Mouse (Mus musculus) liver, embryonic 13.5 days (tissue): Measurements from ENCODE around the gene Il21r. TPM values are rescaled to one million over a fixed set of nuclear protein-coding genes. Genes with fewer than 3 reads are reported as not detected.

Experiments
- ATAC-seq: fragments of 200-750 bp; cut with Nextera tagmentation; 2 replicates; pipeline ENCODE4 v1.8.0; 2017; ENCODE audit warnings: low read depth, mild to moderate bottlenecking, moderate number of reproducible peaks, moderate library complexity
- DNase-seq: peaks from one replicate; pipeline ENCODE4 v3.0.0; 2022
- H3K27ac ChIP-seq: fragments of 300-500 bp; sonication (generic); 2 replicates; pipeline ENCODE4 v1.5.1; 2015; ENCODE audit warnings: moderate library complexity, mild to moderate bottlenecking, inconsistent platforms
- H3K27me3 ChIP-seq: fragments of 300-500 bp; sonication (generic); 2 replicates; pipeline ENCODE4 v1.6.1; 2015; ENCODE audit warnings: mild to moderate bottlenecking, inconsistent platforms
- H3K36me3 ChIP-seq: fragments of 300-500 bp; sonication (generic); 2 replicates; pipeline ENCODE4 v1.6.1; 2015; ENCODE audit warnings: mild to moderate bottlenecking, inconsistent platforms
- H3K4me1 ChIP-seq: fragments of 300-500 bp; sonication (generic); replicated peaks from 2 replicates; pipeline ENCODE4 v1.6.1; 2015; ENCODE audit warnings: inconsistent platforms
- H3K4me2 ChIP-seq: fragments of 300-500 bp; sonication (generic); 2 replicates; pipeline ENCODE4 v1.6.1; 2015; ENCODE audit warnings: inconsistent platforms, mild to moderate bottlenecking, moderate library complexity
- H3K4me3 ChIP-seq: fragments of 300-500 bp; sonication (generic); replicated peaks from 2 replicates; pipeline ENCODE4 v1.5.1; 2015; ENCODE audit warnings: mild to moderate bottlenecking, inconsistent platforms
- H3K9ac ChIP-seq: fragments of 300-500 bp; sonication (generic); 2 replicates; pipeline ENCODE4 v1.6.1; 2015; ENCODE audit warnings: mild to moderate bottlenecking, inconsistent platforms
- H3K9me3 ChIP-seq: fragments of 300-500 bp; sonication (generic); replicated peaks from 2 replicates; pipeline ENCODE4 v1.6.1; 2016; ENCODE audit warnings: inconsistent platforms
- WGBS: fragments of 180-500 bp; shearing (Covaris S2); methylation state at CpG from one replicate; pipeline ENCODE4 v1.1.7; 2015; ENCODE audit not compliant: insufficient replicate concordance; 5-methylcytosine and 5-hydroxymethylcytosine counted together
- polyA plus RNA-seq: library from polyadenylated mRNA; unstranded; fragments of >200 nt; fragmentation: Nextera tagmentation; extraction: Ambion mirVana; gene quantifications from 2 replicates; pipeline ENCODE4 v1.2.1, GENCODE M21; 2015

Gene Il21r
- polyA plus RNA-seq, 1 experiment from 2014 or later: 1.1 TPM

DNA sequence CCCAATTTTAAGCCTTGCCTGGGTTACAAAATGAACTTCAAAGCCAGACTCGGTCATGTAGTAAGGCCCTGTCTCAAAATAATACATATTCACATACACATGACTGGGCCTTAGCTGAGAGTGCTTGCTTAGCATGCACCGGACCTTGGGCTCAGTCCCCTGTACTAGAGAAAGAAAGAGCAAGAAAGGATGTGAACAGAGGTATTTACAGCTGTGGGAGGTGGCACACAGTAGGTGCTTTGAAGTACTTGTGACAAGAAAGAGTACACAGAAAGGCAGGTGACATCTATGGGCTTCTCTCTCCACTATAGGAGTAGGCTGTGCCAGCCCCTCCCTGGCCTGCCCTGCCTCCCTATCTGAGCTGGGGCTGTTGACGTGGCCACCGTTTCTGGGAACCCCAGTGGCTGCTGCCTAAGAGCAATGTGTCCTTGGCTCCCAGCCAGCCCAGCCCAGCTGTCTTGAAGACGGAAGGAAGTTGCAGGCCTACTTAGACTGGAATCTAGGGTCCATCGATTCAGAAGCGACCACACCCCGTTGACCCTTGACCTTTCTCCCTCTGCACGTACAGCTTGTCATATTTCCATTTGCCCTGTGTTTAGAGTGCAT, 42.0 kb upstream of the Il21r start:
- H3K9ac ChIP-seq: no peak overlapping the region
- DNase-seq: peak; percentile 50
- whole genome bisulfite sequencing: 41% methylated on average over 9 of the region's 9 CpGs

DNA sequence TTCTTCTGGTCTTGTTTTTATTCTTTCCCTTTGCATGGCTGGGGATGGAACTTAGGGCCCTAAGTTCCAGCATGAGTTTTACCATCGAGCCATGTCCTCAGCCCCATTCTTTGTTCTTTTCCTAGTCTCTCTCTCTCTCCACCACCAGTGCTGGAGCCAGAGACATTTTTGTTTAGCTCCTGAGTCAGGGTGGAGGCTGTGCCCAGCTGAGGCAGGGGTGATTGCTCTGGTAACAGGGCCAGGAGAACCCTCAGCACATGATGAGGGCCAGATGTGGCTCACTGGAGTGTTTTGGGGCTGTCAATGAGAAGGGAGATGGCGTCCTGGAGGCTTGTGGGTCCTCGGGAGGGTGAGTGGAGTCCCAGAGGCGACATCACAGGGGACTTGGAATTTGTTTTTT, 40.8 kb upstream of the Il21r start:
- Histone ChIP-seq H3K9me3 (no peaks in the 10 kb centered on the region), H3K4me1 (peaks cover 36% of the 10 kb centered on the region), H3K27me3 (no peaks in the 10 kb centered on the region), H3K9ac (no peak overlapping the region), H3K27ac (no peak overlapping the region), H3K36me3 (peaks cover 4% of the 10 kb centered on the region; the same call in 1 of the 2 replicates), H3K4me2 (no peak overlapping the region), H3K4me3 (no peak overlapping the region)
- WGBS: 67% methylated on average over 4 of the region's 4 CpGs
- no peak for ATAC-seq
- DNase-seq: no peak

More for the DNA sequence above, 42.0 kb upstream of the Il21r start:
- no peaks in the 10 kb centered on the region for H3K27me3 ChIP-seq
- H3K36me3 ChIP-seq: no peaks in the 10 kb centered on the region
- H3K4me1 ChIP-seq: peaks cover 48% of the 10 kb centered on the region
- no peaks in the 10 kb centered on the region for H3K9me3 ChIP-seq
- ATAC-seq: peak; percentile 72
- no peak overlapping the region for H3K27ac ChIP-seq
- no peak overlapping the region for H3K4me2 ChIP-seq
- no peak overlapping the region for H3K4me3 ChIP-seq

DNA sequence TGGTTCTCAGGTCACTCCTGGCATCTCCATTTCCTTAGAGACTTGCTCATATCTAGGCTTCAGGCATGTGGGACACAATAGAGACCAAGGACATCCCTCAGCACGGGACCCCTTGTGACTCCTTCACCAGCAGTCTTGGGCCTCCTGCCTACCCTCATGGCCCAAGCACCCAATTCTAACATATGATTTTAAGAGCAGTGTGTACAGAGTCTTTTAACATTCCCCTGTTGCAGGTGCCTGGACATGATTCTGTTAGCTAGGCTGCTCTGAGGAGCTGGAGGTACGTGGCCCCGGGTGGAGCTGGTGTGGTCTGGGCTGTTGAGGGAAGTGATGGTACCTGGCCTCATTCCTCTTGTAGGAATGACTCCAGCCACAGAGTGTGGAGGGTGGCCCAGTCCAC, 40.1 kb upstream of the Il21r start:
- ATAC-seq: no peak
- no peak for DNase-seq
- H3K36me3 ChIP-seq: peaks cover 8% of the 10 kb centered on the region; the same call in 1 of the 2 replicates
- no peaks in the 10 kb centered on the region for H3K27me3 ChIP-seq
- H3K9me3 ChIP-seq: no peaks in the 10 kb centered on the region
- 66% methylated on average over 3 of the region's 3 CpGs for WGBS
- H3K4me3 ChIP-seq: no peak overlapping the region
- peaks cover 32% of the 10 kb centered on the region for H3K4me1 ChIP-seq
- 0 out of 2 replicates have a peak overlapping the region, but pooled peaks have one; percentile 7 for H3K9ac ChIP-seq
- H3K27ac ChIP-seq: no peak overlapping the region; the same call in 1 of the 2 replicates
- H3K4me2 ChIP-seq: no peak overlapping the region

DNA sequence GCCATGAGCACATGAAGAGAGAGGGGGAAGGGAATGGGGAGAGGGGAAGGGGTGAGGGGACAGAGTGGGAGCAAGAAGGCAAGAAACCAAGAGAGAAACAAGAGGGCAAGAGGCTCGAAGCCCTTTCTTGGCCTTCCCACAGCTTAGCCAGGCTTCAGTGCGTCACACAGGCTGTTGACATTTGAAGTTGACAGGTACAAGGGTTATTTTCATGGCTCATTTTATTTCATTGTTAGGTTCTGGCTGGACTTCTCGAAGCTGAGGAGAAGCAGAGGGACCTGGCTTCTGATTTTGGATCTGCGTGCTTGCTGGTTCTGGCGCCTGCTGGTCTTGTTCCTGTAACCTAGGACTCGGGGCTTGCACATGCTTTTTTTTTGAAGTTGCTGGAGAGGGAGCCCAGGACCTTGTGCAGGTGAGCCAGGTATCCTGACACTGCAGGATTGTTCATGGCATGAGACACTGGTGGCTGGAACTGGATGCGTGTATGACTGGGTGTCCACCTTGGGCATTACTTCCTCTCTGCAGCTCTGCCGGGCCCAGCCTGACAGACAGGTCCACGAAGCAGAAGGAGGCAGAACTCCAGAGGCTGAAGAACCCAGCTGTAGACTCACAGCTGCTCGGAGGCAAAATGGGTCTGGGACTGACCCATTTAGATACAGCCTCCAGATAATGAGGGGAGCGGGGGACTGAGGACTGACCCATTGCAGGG, 38.8 kb upstream of the Il21r start:
- no peak overlapping the region for H3K9ac ChIP-seq
- peaks cover 32% of the 10 kb centered on the region for H3K4me1 ChIP-seq
- ATAC-seq (no peak), DNase-seq (no peak)
- H3K4me3 ChIP-seq: no peak overlapping the region
- WGBS: 62% methylated on average over 11 of the region's 11 CpGs
- no peaks in the 10 kb centered on the region for H3K27me3 ChIP-seq
- peaks cover 11% of the 10 kb centered on the region; the same call in 1 of the 2 replicates for H3K36me3 ChIP-seq
- H3K4me2 ChIP-seq: no peak overlapping the region
- H3K27ac ChIP-seq: no peak overlapping the region
- H3K9me3 ChIP-seq: no peaks in the 10 kb centered on the region

DNA sequence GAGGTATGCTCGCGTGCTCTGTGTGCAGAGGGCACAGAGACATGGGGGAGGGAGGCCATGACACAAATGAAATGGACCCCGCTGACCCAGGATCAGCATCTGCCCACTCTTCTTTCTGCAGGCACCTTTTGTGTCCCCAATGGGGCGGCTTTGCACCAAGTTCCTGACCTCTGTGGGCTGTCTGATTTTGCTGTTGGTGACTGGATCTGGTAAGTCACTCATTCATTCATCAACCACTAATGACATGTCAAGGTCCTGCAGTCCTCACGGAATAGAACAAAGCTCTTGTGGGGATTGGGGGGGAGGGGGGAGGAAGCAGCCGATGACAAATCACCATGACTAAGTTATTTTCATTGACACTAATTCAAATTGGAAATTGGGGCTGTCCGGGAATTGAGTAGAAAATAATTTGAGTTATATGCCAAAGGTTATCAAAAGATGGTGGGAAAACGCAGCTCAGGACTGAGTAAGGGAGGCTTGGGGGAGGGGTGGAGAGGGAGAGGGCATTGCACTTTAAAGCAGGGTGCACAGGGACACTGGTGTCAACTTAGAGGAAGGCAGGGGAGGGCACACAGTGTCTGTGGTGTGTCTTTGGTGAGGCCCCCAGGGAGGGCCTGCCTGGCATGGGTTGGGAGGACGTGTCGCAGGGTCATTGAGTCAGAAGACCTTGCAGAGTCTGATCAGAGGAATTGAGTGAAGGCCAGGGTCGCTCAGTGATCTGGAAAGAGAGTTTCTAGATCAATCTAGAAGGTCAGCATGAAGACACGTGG, 37.5 kb upstream of the Il21r start:
- H3K4me3 ChIP-seq: no peak overlapping the region
- H3K9ac ChIP-seq: no peak overlapping the region
- H3K36me3 ChIP-seq: peaks cover 23% of the 10 kb centered on the region; the same call in 1 of the 2 replicates
- no peak for ATAC-seq
- H3K27ac ChIP-seq: no peak overlapping the region
- H3K4me2 ChIP-seq: no peak overlapping the region
- no peaks in the 10 kb centered on the region for H3K27me3 ChIP-seq
- WGBS: 71% methylated on average over 12 of the region's 12 CpGs
- no peak for DNase-seq
- H3K9me3 ChIP-seq: no peaks in the 10 kb centered on the region
- peaks cover 20% of the 10 kb centered on the region for H3K4me1 ChIP-seq

DNA sequence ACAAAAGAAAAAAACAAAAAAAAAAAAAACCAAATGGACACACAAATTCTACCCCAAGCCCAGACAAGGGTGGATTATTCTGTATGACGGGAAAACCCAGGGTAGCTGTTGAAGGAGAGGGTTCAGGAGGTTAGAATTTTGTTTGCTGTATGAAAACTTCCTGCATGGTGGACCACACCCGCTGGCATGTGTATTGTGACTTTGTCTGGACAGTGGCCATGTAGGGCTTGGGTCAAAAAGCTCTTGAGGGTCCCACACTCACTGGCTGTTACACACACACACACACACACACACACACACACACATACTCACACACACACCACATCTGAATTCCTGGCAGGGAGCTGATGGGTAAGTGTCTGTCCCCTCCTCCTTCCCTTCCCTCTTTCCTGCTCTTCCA, 36.8 kb upstream of the Il21r start:
- ATAC-seq (no peak), DNase-seq (no peak)
- 68% methylated on average over 2 of the region's 2 CpGs for WGBS
- H3K27me3 ChIP-seq: no peaks in the 10 kb centered on the region
- H3K4me3 ChIP-seq: no peak overlapping the region
- no peak overlapping the region for H3K27ac ChIP-seq
- no peaks in the 10 kb centered on the region for H3K9me3 ChIP-seq
- H3K9ac ChIP-seq: no peak overlapping the region
- H3K36me3 ChIP-seq: peaks cover 23% of the 10 kb centered on the region; the same call in 1 of the 2 replicates
- no peak overlapping the region for H3K4me2 ChIP-seq
- H3K4me1 ChIP-seq: peaks cover 13% of the 10 kb centered on the region

DNA sequence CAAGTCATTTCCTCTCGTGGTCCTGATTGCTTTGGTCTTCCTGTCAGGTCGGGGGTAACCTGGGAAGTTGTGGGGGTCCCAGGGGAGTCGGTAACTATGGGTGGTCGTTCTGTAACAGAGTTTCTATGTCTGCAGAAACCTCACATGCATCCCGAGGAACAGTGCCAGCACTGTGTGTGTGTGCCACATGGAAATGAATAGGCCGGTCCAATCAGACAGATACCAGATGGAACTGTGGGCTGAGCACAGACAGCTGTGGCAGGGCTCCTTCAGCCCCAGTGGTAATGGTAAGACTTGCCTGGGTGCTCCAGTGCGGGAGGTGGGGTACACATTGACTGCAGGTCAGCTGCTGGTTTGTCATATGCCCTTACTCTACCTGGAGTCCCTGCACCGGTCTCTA, 34.3 kb upstream of the Il21r start:
- no peak overlapping the region for H3K4me2 ChIP-seq
- ATAC-seq (no peak), DNase-seq (no peak)
- no peak overlapping the region for H3K4me3 ChIP-seq
- H3K27ac ChIP-seq: no peak overlapping the region
- H3K36me3 ChIP-seq: peaks cover 23% of the 10 kb centered on the region; the same call in 1 of the 2 replicates
- H3K9ac ChIP-seq: no peak overlapping the region
- WGBS: 70% methylated on average over 8 of the region's 8 CpGs
- no peaks in the 10 kb centered on the region for H3K9me3 ChIP-seq
- peaks cover 15% of the 10 kb centered on the region for H3K4me1 ChIP-seq
- H3K27me3 ChIP-seq: no peaks in the 10 kb centered on the region

DNA sequence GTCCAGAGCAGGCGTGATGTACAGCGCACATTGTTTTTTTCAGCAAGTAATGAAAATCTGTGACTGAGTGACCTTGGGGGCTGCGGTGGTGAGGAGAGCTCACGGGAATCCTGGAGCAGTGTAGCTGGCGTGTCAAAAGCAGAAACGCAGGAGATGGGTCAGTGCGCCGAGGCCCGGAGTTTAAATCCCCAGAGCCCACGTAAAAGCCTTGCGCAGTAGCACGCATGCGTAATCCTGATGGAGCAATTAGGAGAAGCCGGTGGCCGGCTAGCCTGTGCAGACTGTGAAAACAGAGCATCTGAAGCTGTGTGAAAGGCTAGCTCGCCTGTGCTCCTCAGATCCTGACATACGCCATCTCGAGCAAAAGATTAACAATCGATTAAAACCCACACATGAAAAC, 31.3 kb upstream of the Il21r start:
- H3K9ac ChIP-seq: no peak overlapping the region
- no peak overlapping the region for H3K4me2 ChIP-seq
- peaks cover 23% of the 10 kb centered on the region for H3K4me1 ChIP-seq
- 81% methylated on average over 19 of the region's 19 CpGs for WGBS
- no peaks in the 10 kb centered on the region for H3K9me3 ChIP-seq
- H3K4me3 ChIP-seq: no peak overlapping the region
- DNase-seq: no peak
- no peak overlapping the region for H3K27ac ChIP-seq
- H3K27me3 ChIP-seq: no peaks in the 10 kb centered on the region
- no peak for ATAC-seq
- H3K36me3 ChIP-seq: peaks cover 34% of the 10 kb centered on the region

DNA sequence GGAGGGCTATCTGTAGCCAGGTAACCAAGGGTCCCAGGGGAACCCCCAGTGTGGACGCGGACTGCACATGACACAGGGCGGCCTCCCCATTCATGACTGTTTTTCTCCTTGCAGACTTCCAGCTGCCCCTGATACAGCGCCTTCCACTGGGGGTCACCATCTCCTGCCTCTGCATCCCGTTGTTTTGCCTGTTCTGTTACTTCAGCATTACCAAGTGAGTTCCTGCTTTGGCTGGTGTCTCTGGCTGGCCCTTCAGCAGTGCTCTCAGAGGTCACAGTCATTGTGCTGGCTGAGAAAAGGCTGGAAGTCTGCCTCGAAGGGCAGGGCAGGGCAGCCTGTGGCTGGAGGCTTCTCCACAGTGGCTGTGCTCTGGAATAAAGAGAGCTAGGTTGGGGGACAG, 30.5 kb upstream of the Il21r start:
- Histone ChIP-seq H3K9me3 (no peaks in the 10 kb centered on the region), H3K4me2 (no peak overlapping the region), H3K27me3 (no peaks in the 10 kb centered on the region), H3K27ac (no peak overlapping the region), H3K4me3 (no peak overlapping the region), H3K36me3 (peaks cover 27% of the 10 kb centered on the region), H3K9ac (no peak overlapping the region), H3K4me1 (peaks cover 31% of the 10 kb centered on the region)
- WGBS: 74% methylated on average over 6 of the region's 6 CpGs
- ATAC-seq (no peak), DNase-seq (no peak)

DNA sequence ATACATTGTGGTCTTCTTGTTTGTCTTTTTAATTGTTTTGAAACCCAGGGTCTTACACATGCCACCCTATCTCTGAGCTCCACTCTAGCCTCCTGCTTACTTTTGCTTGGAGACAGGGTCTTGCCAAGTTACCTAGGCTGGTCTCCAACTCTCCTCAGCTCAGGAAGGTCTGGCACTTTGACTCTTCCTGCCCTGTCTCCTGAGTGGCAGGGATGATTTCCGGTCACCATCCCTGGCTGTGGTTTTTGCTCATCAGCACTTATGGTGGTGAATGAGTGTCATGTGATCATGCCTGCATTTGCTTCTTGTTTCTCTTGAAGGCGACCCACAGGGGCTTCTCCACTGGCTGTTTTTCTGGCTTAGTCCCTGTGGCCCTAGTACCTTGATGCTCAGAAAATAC, 29.4 kb upstream of the Il21r start:
- WGBS: 57% methylated on average over 2 of the region's 2 CpGs
- ATAC-seq: no peak
- Histone ChIP-seq H3K27ac (no peak overlapping the region), H3K4me3 (no peak overlapping the region), H3K27me3 (no peaks in the 10 kb centered on the region), H3K4me1 (peaks cover 39% of the 10 kb centered on the region), H3K9ac (no peak overlapping the region), H3K9me3 (no peaks in the 10 kb centered on the region), H3K4me2 (no peak overlapping the region), H3K36me3 (peaks cover 26% of the 10 kb centered on the region)
- no peak for DNase-seq

DNA sequence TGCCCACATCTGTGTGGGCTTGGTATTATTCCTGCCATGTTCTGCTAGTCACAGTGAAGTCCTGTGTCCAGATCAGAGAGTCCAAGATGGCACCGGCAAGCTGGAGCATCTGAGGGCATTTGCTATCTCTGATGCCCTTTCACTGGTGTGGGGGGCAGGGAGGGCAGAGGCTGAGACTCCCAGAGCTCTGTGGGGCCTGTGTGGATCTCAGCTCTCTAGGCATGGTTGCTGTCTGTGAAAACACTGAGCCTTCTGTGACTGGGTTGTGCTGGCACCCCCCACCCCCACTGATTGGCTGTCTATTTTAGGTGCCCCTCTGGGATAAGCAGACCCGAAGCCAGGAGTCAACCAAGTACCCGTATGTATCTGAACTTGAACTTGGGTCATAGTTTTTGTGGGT, 28.4 kb upstream of the Il21r start:
- Histone ChIP-seq H3K36me3 (peaks cover 20% of the 10 kb centered on the region), H3K9ac (no peak overlapping the region)
- WGBS: 61% methylated on average over 3 of the region's 3 CpGs

More for the DNA sequence above, 28.4 kb upstream of the Il21r start:
- H3K9me3 ChIP-seq: no peaks in the 10 kb centered on the region
- no peaks in the 10 kb centered on the region for H3K27me3 ChIP-seq
- no peak overlapping the region for H3K4me2 ChIP-seq
- peaks cover 39% of the 10 kb centered on the region for H3K4me1 ChIP-seq
- no peak for ATAC-seq
- no peak overlapping the region for H3K4me3 ChIP-seq
- H3K27ac ChIP-seq: no peak overlapping the region
- DNase-seq: no peak
